Mouse (Mus musculus): ENCODE results near the gene Tnr. TPM values are rescaled to one million over a fixed set of nuclear protein-coding genes. Genes with fewer than 3 reads are reported as not detected.

Tnr gene
- polyA plus RNA-seq, 1 experiment: 6.9 TPM

DNA sequence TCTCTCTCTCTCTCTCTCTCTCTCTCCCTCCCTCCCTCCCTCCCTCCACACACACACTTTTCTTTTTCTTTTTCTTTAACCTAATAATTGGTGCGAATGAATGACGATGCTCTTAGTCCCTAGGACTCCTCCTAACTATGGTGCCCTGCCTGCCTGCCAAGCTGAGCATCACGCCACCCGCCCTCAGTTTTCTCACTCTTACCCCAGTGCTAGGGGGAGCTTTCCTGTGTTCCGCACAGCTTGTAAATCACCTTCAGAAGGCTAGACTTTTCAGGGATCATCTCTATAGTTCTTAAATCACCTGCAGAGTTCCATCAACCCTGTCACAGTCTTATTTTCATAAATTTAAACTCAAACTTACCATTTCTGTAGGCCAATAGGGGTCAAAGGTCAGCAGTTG, 200.2 kb downstream of the Tnr start:
- no peak for DNase-seq (ENCODE audit: low read depth)
- TF ChIP-seq POLR2A (IDR thresholded peaks at IDR 0.05; ENCODE audit: borderline replicate concordance, extremely low read depth, insufficient read depth, insufficient read length, poor library complexity, severe bottlenecking) (no peak), CTCF (IDR thresholded peaks at IDR 0.05; ENCODE audit: borderline replicate concordance, extremely low read depth, insufficient read depth, insufficient read length) (no peak)

DNA sequence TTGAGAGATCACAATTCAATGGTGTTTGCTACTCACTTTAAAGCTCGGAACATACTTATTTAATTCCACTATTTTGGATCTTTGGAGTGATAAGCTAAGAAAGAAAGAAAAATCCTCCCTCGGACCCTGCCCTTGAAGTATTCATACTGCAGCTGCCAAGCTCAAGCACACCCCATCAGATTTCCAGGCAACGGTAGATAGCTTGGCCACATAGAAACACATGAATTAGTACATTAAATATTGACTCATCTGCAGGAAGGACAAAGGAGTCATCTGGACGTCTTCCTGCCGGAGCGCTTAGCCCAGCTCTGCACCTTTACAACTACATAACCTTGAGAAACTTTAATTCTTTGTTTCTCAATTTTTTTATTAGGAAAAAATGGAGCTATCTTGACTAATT, 205.7 kb downstream of the Tnr start:
- DNase-seq (ENCODE audit: low read depth): no peak
- TF ChIP-seq POLR2A (IDR thresholded peaks at IDR 0.05; ENCODE audit: borderline replicate concordance, extremely low read depth, insufficient read depth, insufficient read length, poor library complexity, severe bottlenecking) (no peak), CTCF (IDR thresholded peaks at IDR 0.05; ENCODE audit: borderline replicate concordance, extremely low read depth, insufficient read depth, insufficient read length) (no peak)

DNA sequence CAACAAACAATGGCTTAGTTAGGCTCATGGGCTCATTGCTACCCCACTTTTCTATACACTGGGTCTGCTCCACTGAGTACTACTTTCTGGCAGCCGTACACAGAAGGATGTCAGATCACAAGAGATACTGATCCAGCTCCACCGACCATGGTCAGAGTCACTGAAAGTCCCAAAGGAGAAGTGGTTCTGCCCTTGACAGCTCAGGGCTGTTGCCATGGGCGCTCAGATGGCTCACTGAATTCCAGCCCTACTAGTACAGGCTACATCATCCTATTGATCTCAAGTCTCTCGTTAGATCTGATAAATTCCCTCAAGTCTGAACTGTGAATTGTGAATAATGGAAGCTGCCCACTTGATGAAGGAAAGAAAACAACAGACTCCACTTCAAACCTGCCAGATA, 207.3 kb downstream of the Tnr start:
- TF ChIP-seq CTCF (IDR thresholded peaks at IDR 0.05; ENCODE audit: borderline replicate concordance, extremely low read depth, insufficient read depth, insufficient read length) (no peak), POLR2A (IDR thresholded peaks at IDR 0.05; ENCODE audit: borderline replicate concordance, extremely low read depth, insufficient read depth, insufficient read length, poor library complexity, severe bottlenecking) (no peak)
- DNase-seq (ENCODE audit: low read depth): no peak

DNA sequence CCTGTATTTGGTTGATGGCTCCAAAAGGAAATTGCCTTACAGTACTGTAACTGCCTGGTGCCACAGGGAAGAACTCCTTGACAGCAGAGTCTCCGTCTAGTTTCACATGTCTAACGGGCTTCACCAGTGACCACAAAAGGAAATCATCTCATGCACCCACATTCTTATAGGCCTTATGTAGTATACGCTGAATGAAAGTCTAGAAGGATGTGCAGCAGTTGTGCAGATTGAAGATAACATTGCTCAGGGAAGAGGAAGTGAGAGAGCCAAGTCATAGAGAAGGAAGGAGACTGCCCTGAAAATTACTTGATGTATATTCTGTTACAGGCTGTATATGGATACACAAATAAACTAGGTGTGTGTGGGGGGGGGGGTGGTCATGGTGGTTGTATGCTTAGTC, 211.5 kb downstream of the Tnr start:
- no peak for DNase-seq (ENCODE audit: low read depth)
- TF ChIP-seq CTCF (IDR thresholded peaks at IDR 0.05; ENCODE audit: borderline replicate concordance, extremely low read depth, insufficient read depth, insufficient read length) (no peak), POLR2A (IDR thresholded peaks at IDR 0.05; ENCODE audit: borderline replicate concordance, extremely low read depth, insufficient read depth, insufficient read length, poor library complexity, severe bottlenecking) (no peak)

DNA sequence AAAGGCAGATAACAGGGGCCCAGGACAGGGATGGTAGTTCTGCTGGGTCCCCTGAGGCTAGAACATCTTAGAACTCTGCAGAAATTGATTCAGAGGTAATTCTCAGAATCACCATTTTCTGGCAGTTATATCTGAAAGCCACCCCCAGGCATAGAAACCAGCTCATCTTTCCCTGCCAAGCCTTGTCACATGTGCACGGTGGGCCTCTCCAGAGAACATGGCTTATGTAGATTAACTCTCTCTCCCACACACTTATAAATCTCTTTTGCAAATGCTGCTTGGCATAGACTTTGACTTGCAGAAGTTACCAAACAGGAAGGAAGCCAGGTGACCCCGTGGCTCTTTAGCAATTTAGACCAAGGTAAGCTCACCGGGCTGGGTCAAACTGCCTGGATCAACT, 215.9 kb downstream of the Tnr start:
- no peak for TF ChIP-seq POLR2A (IDR thresholded peaks at IDR 0.05; ENCODE audit: borderline replicate concordance, extremely low read depth, insufficient read depth, insufficient read length, poor library complexity, severe bottlenecking)
- no peak for TF ChIP-seq CTCF (IDR thresholded peaks at IDR 0.05; ENCODE audit: borderline replicate concordance, extremely low read depth, insufficient read depth, insufficient read length)
- DNase-seq (ENCODE audit: low read depth): peak; percentile 50

DNA sequence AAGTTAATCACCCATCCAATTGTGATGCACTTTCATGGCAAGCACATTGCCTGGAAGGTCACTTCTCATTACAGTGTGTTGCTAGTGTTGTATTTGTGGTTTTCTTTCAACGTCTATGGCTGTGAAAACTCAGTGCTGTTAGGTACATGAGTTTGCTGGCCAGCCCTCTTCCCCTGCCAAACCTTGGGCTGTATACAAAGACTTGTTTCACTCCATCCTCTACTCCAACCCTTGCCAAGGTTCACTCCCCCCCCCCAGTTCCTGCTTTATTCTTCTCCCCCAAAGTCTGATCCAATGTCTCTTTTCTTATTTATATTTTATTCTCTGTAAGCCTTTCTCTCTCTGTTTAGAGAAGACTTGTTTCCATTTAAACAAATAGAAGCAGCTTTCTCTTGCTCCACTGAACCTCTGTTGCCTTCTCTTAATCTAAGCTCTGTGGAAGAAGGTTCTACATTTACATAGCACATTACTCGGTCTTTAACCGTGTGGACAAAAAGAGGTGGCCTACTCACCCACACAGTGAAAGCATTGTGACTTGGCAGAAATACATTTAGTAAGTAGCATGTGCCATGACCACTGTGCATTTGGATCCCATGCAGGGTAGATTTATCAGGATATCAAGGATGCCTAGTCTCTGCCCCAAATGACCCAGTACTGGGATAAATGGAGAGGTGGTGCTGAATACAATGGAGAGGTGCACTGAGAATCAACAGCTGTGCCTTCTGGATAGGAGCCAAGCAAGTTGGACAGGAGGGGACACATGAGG, 217.9 kb downstream of the Tnr start:
- peak; percentile 80 for DNase-seq (ENCODE audit: low read depth)
- no peak for TF ChIP-seq POLR2A (IDR thresholded peaks at IDR 0.05; ENCODE audit: borderline replicate concordance, extremely low read depth, insufficient read depth, insufficient read length, poor library complexity, severe bottlenecking)
- TF ChIP-seq CTCF (IDR thresholded peaks at IDR 0.05; ENCODE audit: borderline replicate concordance, extremely low read depth, insufficient read depth, insufficient read length): no peak

DNA sequence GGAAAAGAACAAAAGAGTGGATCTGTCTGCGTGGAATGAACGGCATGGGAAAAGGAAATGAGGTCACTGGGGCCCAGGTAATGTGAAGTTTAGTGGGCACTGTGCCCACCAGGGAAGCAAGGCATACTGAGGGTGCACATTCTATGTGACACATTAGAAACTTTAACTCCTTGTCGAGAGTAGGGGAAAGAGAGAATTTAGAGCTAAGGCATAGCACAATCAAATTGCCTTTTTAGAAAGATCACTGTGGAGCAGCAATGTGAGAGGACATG, 218.4 kb downstream of the Tnr start:
- TF ChIP-seq CTCF (IDR thresholded peaks at IDR 0.05; ENCODE audit: borderline replicate concordance, extremely low read depth, insufficient read depth, insufficient read length) (no peak), POLR2A (IDR thresholded peaks at IDR 0.05; ENCODE audit: borderline replicate concordance, extremely low read depth, insufficient read depth, insufficient read length, poor library complexity, severe bottlenecking) (no peak)
- peak; percentile 44 for DNase-seq (ENCODE audit: low read depth)

DNA sequence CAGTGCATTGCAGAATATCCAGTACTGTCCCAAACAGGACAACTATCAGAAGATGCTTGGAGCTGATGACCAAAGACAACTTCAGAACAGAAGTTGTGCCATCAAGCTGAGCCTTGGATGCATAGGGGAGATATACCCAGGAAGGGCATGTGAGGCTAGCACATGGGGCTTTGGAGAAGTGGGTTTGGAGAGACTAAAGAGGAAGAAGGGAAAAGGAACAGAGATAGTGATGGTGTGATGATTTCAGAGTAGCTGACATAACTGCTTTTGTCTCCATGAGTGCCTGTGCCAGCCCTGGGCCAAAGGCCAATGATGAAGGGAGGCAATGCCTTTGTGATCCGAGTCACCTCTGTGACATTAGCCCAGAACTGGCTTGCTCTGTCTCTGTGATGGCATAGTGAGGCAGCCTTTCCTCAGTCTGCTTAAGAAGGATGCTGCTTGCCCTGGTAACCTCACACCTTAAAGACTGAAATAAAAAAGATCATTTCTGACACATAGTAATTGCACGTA, 220.2 kb downstream of the Tnr start:
- no peak for DNase-seq (ENCODE audit: low read depth)
- no peak for TF ChIP-seq CTCF (IDR thresholded peaks at IDR 0.05; ENCODE audit: borderline replicate concordance, extremely low read depth, insufficient read depth, insufficient read length)

DNA sequence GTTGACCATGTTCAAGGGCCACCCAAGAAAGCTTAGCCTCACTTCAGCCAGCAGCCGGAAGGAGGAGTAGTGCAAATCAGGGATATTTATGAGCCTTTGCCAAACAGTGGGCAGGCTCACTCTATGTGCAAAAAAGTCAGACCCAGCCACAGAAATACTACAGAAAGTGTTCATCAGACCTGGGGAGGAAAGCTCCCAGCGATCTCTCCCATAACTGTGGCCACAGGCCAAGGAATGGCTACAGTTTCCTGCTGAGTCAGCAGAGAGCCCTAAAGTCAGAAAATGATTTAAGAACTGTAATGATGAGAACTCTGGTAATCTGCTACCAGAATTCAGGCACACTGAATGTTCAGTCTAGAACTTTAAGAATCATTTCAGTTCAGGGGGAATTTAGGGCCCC, 221.7 kb downstream of the Tnr start:
- DNase-seq (ENCODE audit: low read depth): no peak
- no peak for TF ChIP-seq CTCF (IDR thresholded peaks at IDR 0.05; ENCODE audit: borderline replicate concordance, extremely low read depth, insufficient read depth, insufficient read length)
- no peak for TF ChIP-seq POLR2A (IDR thresholded peaks at IDR 0.05; ENCODE audit: borderline replicate concordance, extremely low read depth, insufficient read depth, insufficient read length, poor library complexity, severe bottlenecking)

DNA sequence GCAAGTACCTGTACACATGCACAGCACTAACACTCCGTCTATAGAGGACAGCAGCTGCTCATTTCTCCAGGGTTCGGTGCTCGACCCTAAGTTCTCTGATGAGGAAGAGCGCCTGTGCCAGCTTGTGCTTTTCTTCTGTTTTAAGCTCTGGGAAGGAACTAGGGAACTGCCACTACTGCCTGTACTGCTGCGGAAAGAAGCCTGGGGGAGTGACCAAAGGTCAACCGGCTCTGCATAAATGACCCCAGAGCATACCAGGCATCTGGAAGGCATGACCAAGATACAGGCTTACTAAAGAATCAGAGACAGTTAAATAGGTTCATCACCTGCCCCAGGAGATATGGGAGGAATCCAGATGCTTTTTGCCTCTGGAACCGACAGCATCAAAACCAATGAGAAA, 224.4 kb downstream of the Tnr start:
- TF ChIP-seq POLR2A (IDR thresholded peaks at IDR 0.05; ENCODE audit: borderline replicate concordance, extremely low read depth, insufficient read depth, insufficient read length, poor library complexity, severe bottlenecking) (no peak), CTCF (IDR thresholded peaks at IDR 0.05; ENCODE audit: borderline replicate concordance, extremely low read depth, insufficient read depth, insufficient read length) (no peak)
- DNase-seq (ENCODE audit: low read depth): no peak

DNA sequence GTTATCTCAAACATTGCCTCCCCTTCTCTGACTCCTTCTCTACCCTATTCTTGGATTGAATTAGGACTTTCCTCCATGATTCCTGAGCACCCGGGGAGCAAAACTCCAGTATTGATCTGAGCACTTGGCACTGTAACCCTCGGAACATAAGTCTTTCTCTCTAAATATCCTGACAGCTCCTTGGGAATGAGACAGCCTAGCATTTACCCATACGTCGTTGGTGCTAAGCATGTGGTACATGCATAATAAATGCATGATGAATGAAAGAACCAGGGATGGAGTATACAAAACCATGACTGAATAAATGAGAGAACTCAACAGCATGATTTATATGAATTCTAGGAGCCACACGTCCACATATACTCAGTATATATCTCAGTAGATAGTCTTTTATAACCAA, 226.8 kb downstream of the Tnr start:
- TF ChIP-seq CTCF (IDR thresholded peaks at IDR 0.05; ENCODE audit: borderline replicate concordance, extremely low read depth, insufficient read depth, insufficient read length): no peak
- DNase-seq (ENCODE audit: low read depth): no peak

DNA sequence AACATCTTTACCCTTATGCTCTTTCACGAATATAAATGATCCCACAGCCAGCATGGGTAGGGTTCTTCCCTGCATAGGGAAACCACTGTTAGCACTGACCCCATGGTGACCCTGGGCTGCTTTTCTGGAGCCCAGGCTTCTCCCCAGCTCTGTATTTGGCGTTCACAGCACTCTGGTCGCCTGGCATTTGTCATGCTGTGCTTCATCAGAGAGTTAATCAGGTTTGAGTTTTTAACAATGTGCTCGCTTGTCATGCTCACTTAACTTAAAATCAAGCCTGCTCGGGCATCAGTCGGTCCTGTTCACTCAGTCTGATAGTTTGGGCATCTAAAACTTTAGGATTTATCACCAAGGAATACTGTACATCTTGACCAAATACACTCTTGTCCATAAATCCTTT, 227.3 kb downstream of the Tnr start:
- DNase-seq (ENCODE audit: low read depth): no peak
- TF ChIP-seq CTCF (IDR thresholded peaks at IDR 0.05; ENCODE audit: borderline replicate concordance, extremely low read depth, insufficient read depth, insufficient read length) (no peak), POLR2A (IDR thresholded peaks at IDR 0.05; ENCODE audit: borderline replicate concordance, extremely low read depth, insufficient read depth, insufficient read length, poor library complexity, severe bottlenecking) (no peak)
